Mouse (Mus musculus) G1E (cell line): Measurements from ENCODE around the gene Eml3. TPM values are rescaled to one million over a fixed set of nuclear protein-coding genes. Genes with fewer than 3 reads are reported as not detected.
A peak's percentile ranks its signal among the peaks of the same experiment; 100 is the strongest.

Source experiments
- ATAC-seq: 2 replicates; pipeline ENCODE4 v1.8.0; 2016; ENCODE audit warnings: mild to moderate bottlenecking; ENCODE audit not compliant: insufficient number of reproducible peaks, poor library complexity, low FRiP score, severe bottlenecking; ENCODE audit errors: extremely low read depth
- DNase-seq: peaks from one replicate; pipeline ENCODE4 v3.0.0; 2012; ENCODE audit warnings: low spot score
- H3K27me3 ChIP-seq: 2 replicates; pipeline ENCODE4 v1.6.1; 2012; ENCODE audit warnings: mild to moderate bottlenecking, low read length, inconsistent platforms; ENCODE audit not compliant: insufficient read depth
- H3K36me3 ChIP-seq: replicated peaks from 2 replicates; pipeline ENCODE3; 2012; ENCODE audit warnings: mild to moderate bottlenecking, inconsistent platforms
- H3K4me1 ChIP-seq: 2 replicates; pipeline ENCODE4 v1.6.1; 2012; ENCODE audit warnings: low read depth, low read length, inconsistent platforms, mixed read lengths; ENCODE audit not compliant: insufficient read depth
- H3K4me3 ChIP-seq: 2 replicates; pipeline ENCODE4 v1.5.1; 2012; ENCODE audit warnings: low read depth, mild to moderate bottlenecking, inconsistent platforms, low read length, moderate library complexity, mixed read lengths
- H3K9me3 ChIP-seq: replicated peaks from 2 replicates; pipeline ENCODE4 v1.6.1; 2012; ENCODE audit warnings: inconsistent platforms
- CTCF ChIP-seq: IDR thresholded peaks from 2 replicates; pipeline ENCODE4 v1.5.1; 2012; ENCODE audit warnings: low read depth, low read length, inconsistent platforms, mixed read lengths
- GATA1 ChIP-seq: IDR thresholded peaks from 2 replicates; pipeline ENCODE4 v1.6.1; 2012; ENCODE audit warnings: borderline replicate concordance, low read length, inconsistent platforms, mixed read lengths
- GATA2 ChIP-seq: IDR thresholded peaks from 2 replicates; pipeline ENCODE4 v1.6.1; 2012; ENCODE audit warnings: low read depth, low read length, inconsistent platforms, borderline replicate concordance
- POLR2AphosphoS5 ChIP-seq: IDR thresholded peaks from 2 replicates; pipeline ENCODE4 v1.6.1; 2012; ENCODE audit warnings: low read depth, low read length, inconsistent platforms; ENCODE audit not compliant: insufficient replicate concordance
- TAL1 ChIP-seq: conservative IDR thresholded peaks from 2 replicates; pipeline ENCODE4 v1.6.1; 2012; ENCODE audit warnings: low read depth, low read length, inconsistent platforms, mixed read lengths
- polyA plus RNA-seq: library from polyadenylated mRNA; stranded (reverse); fragments of >175 nt; gene quantifications from 2 replicates; pipeline ENCODE4 v1.2.3, GENCODE M21; 2012
- total RNA-seq, 2 experiments: library from RNA; stranded (forward) in 1 of 2; stranded (reverse) in 1 of 2; fragments of 200-1000 nt in 1 of 2; fragments of >200 nt in 1 of 2; fragmentation: Nextera tagmentation in 1 of 2; gene quantifications; 2 replicates each; pipeline ENCODE4 v1.2.3; 2014 to 2017

Eml3 gene
- total and polyA plus RNA-seq, 3 experiments, result 24.7 to 111 (median 42.5) TPM

DNA sequence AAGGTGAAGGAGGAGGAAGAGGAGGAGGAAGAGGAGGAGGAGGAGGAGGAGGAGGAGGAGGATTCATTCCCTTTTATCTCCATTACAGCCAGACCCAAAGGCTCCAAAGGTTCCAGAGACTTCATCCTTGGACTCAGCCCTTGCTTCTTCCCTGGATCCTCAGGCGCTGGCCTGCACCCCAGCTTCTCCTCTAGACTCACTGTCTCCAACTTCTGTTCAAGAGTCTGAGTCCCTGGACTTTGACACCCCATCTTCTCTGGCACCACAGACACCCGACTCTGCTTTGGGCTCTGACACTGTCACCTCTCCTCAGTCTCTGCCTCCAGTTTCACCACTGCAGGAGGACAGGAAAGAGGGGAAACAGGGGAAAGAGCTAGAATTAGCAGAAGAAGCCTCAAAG lies 32.9 kb downstream of the Eml3 start:
- Histone ChIP-seq H3K4me1 (peaks cover 54% of the 10 kb centered on the region), H3K27me3 (no peaks in the 10 kb centered on the region), H3K9me3 (no peaks in the 10 kb centered on the region), H3K36me3 (peaks cover 90% of the 10 kb centered on the region), H3K4me3 (no peak overlapping the region)
- no peak for TF ChIP-seq CTCF
- TF ChIP-seq GATA1, result no peak
- no peak for TF ChIP-seq TAL1
- ATAC-seq (no peak), DNase-seq (no peak)

DNA sequence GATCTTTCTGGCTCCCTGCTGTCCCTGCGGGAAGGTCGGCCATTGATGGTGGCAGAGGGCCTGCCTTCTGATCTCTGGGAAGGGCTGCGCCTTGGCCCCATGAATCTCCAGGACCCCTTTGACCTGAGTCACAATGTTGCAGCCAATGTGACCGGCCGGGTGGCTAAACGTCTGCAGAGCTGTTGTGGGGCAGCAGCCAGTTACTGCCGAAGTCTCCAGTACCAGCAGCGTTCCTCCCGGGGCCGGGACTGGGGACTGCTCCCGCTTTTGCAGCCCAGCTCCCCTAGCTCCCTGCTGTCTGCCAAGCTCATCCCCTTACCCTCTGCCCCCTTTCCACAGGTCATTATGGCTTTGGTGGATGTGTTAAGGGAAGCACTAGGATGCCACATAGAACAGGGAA lies 35.7 kb downstream of the Eml3 start:
- no peaks in the 10 kb centered on the region for H3K9me3 ChIP-seq
- H3K4me3 ChIP-seq, result no peak overlapping the region; the same call in 1 of the 2 replicates
- H3K4me1 ChIP-seq, result peaks cover 52% of the 10 kb centered on the region
- DNase-seq, result no peak
- H3K27me3 ChIP-seq, result no peaks in the 10 kb centered on the region
- TF ChIP-seq GATA2 (no peak), TAL1 (no peak), CTCF (no peak), GATA1 (no peak)
- peaks cover 91% of the 10 kb centered on the region for H3K36me3 ChIP-seq
- ATAC-seq, result no peak

DNA sequence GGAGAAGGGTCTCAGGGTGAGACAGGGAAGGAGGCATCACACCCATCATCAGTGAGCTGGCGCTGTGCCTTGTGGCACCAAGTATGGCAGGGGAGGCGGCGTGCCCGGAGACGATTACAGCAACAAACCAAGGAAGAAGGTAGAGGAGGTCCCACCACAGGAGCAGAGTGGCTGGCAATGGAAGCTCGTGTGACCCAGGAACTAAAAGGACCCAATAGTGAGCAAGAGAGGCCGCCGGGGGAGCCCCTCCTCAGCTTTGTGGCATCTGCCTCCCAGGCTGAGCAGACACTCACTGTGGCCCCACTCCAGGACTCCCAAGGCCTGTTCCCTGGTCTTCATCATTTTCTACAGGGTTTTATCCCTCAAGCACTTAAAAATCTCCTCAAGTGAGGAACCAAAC lies 36.4 kb downstream of the Eml3 start:
- no peak for DNase-seq
- TF ChIP-seq CTCF, result no peak
- TF ChIP-seq POLR2AphosphoS5, result no peak
- no peak for TF ChIP-seq GATA2
- TF ChIP-seq GATA1, result no peak
- TF ChIP-seq TAL1, result no peak

DNA sequence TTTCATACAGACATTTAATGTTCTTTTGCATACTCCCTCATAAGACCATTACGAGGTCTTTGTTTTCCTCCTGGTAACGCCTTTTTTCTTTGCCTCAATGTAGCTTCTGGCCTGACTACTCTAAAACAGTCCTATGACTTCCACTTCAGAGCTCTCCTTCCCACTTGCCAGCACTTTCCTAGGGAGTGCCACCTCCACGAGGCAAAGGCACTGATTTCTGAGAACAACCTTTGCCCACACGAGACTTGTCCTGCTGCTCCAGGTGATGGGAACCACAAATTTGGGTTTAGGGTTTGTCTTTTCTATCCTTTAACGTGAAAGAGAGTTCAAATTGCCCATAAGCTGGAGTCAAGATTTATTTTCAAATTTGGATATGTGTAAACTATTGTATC lies 36.8 kb downstream of the Eml3 start:
- Histone ChIP-seq H3K4me1 (peaks cover 64% of the 10 kb centered on the region), H3K4me3 (peak overlapping the region; percentile 82), H3K36me3 (peaks cover 91% of the 10 kb centered on the region), H3K27me3 (no peaks in the 10 kb centered on the region), H3K9me3 (no peaks in the 10 kb centered on the region)
- ATAC-seq (no peak), DNase-seq (no peak)
- TF ChIP-seq POLR2AphosphoS5 (no peak), CTCF (no peak), TAL1 (no peak), GATA1 (no peak), GATA2 (no peak)

More for the DNA sequence above, 36.4 kb downstream of the Eml3 start:
- no peaks in the 10 kb centered on the region for H3K27me3 ChIP-seq
- ATAC-seq, result no peak
- H3K36me3 ChIP-seq, result peaks cover 91% of the 10 kb centered on the region
- H3K9me3 ChIP-seq, result no peaks in the 10 kb centered on the region
- peaks cover 59% of the 10 kb centered on the region for H3K4me1 ChIP-seq
- peak overlapping the region; percentile 38; the same call in 1 of the 2 replicates for H3K4me3 ChIP-seq

DNA sequence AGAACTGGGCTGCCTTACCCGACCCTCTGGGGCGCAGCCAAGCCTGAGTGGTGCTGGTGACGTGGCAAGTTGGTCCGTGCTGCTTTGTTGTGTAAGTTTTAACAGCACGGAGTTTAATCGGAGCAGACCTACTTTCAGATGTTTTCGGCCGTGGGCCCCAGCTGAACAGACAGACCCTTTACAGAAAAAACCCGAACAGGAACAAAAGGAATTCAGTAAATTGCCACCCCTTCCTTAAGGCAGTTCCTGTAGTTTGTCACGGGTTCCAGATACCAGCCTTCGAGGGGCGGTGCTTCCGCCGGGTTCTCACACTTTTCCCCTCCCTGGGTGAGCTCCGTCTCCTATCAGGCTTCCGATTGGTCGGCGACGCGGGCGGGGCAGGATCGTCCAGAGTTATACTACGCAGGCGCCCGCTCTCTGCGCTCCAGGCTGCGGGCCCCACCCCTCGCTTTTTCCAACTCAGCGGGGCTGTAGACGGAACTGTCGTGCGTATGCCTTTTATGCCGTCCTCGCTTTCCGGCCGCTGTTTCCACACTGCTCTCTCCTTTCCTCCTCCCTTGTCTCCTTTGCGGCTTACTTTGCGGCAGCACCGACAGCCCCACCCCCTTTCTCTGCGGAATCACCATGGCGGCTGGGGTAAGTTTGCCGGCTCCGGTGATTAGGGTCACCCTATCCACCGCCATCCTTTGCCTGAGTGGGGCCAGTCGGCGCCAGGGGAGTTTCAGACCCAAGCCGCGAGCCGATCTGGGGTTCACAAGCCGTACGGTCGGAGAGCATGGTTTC lies 37.4 kb downstream of the Eml3 start, which contains the start of gene Eef1g:
Eef1g (plus strand) TSS at position 452 of the 783 bp plus-strand sequence.
- H3K9me3 ChIP-seq, result no peaks in the 10 kb centered on the region
- DNase-seq, result peak; percentile 90
- peaks cover 68% of the 10 kb centered on the region for H3K4me1 ChIP-seq
- H3K4me3 ChIP-seq, result peak within 1 kb of the TSS; percentile 82
- TF ChIP-seq POLR2AphosphoS5 (no peak), GATA2 (no peak), TAL1 (no peak), CTCF (no peak), GATA1 (no peak)
- H3K36me3 ChIP-seq, result peaks cover 91% of the 10 kb centered on the region
- ATAC-seq, result peak; percentile 95
- H3K27me3 ChIP-seq, result no peaks in the 10 kb centered on the region

DNA sequence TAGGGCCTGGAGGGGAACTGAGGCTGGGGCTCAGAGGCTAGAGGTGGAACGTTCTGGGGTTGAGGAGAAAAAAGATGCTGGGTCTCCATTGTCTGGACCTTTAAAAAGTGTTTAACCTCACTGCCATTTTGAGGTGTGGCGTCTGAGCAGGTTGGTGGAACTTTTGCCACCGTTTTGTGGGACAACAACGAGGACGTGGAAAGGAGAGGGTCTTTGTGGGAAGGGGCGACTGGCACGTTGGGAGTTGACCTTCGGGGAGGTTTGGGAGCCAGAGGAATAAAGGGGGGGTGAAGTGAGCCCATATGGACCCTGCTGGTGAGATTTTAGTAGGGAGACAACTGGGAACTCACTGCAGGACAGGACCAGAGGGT lies 38.0 kb downstream of the Eml3 start:
- peak overlapping the region; percentile 82 for H3K4me3 ChIP-seq
- H3K36me3 ChIP-seq, result peaks cover 91% of the 10 kb centered on the region
- no peaks in the 10 kb centered on the region for H3K27me3 ChIP-seq
- peaks cover 68% of the 10 kb centered on the region for H3K4me1 ChIP-seq
- no peaks in the 10 kb centered on the region for H3K9me3 ChIP-seq
- DNase-seq, result no peak
- no peak for ATAC-seq
- no peak for TF ChIP-seq GATA1
- TF ChIP-seq TAL1, result no peak
- TF ChIP-seq GATA2, result no peak
- no peak for TF ChIP-seq CTCF
- TF ChIP-seq POLR2AphosphoS5, result no peak
